Mouse (Mus musculus) liver, embryonic 16.5 days (tissue): Measurements from ENCODE around the gene Ppp1r14c. TPM values are rescaled to one million over a fixed set of nuclear protein-coding genes. Genes with fewer than 3 reads are reported as not detected.
"Not testable (repeated sequence)": the region's sequence is repeated elsewhere in the genome, so short reads cannot be mapped to it uniquely, and the experiment has no call there.

ENCODE experiments used
- ATAC-seq: fragments of 200-750 bp; cut with Nextera tagmentation; 2 replicates; pipeline ENCODE4 v1.8.0; 2017; ENCODE audit warnings: low read depth, mild to moderate bottlenecking, moderate number of reproducible peaks, moderate library complexity
- H3K27ac ChIP-seq: fragments of 300-500 bp; sonication (generic); 2 replicates; pipeline ENCODE4 v1.5.1; 2014; ENCODE audit warnings: mild to moderate bottlenecking, low read length
- H3K27me3 ChIP-seq: fragments of 300-500 bp; sonication (generic); 2 replicates; pipeline ENCODE4 v1.6.1; 2014; ENCODE audit warnings: low read depth, low read length, mixed read lengths; ENCODE audit not compliant: control insufficient read depth, insufficient read depth
- H3K36me3 ChIP-seq: fragments of 300-500 bp; sonication (generic); 2 replicates; pipeline ENCODE4 v1.6.1; 2014; ENCODE audit warnings: mild to moderate bottlenecking; ENCODE audit not compliant: control insufficient read depth, insufficient read depth
- H3K4me1 ChIP-seq: fragments of 300-500 bp; sonication (generic); 2 replicates; pipeline ENCODE4 v1.6.1; 2014; ENCODE audit warnings: low read depth, low read length, mixed read lengths; ENCODE audit not compliant: control insufficient read depth
- H3K4me2 ChIP-seq: fragments of 300-500 bp; sonication (generic); 2 replicates; pipeline ENCODE4 v1.6.1; 2014; ENCODE audit warnings: low read depth, low read length, mixed read lengths
- H3K4me3 ChIP-seq: fragments of 300-500 bp; sonication (generic); 2 replicates; pipeline ENCODE4 v1.5.1; 2014; ENCODE audit warnings: low read depth, mild to moderate bottlenecking, low read length
- H3K9ac ChIP-seq: fragments of 300-500 bp; sonication (generic); 2 replicates; pipeline ENCODE4 v1.6.1; 2014; ENCODE audit warnings: low read depth, low read length
- H3K9me3 ChIP-seq: fragments of 300-500 bp; sonication (generic); replicated peaks from 2 replicates; pipeline ENCODE4 v1.6.1; 2016; ENCODE audit warnings: low read length; ENCODE audit not compliant: control insufficient read depth
- WGBS: fragments of 180-500 bp; shearing (Covaris S2); extraction: QIAGEN DNeasy Blood & Tissue Kit; methylation state at CpG from one replicate; pipeline ENCODE4 v1.1.7; 2014; ENCODE audit not compliant: insufficient replicate concordance; 5-methylcytosine and 5-hydroxymethylcytosine counted together
- polyA plus RNA-seq: library from polyadenylated mRNA; unstranded; fragments of >200 nt; fragmentation: Nextera tagmentation; extraction: Ambion mirVana; gene quantifications from 2 replicates; pipeline ENCODE4 v1.2.1, GENCODE M21; 2015

Ppp1r14c gene
- polyA plus RNA-seq, 1 experiment from 2014 or later, result 0.33 TPM

- ATAC-seq, result no peak
- WGBS, result 63% methylated on average over 1 of the region's 1 CpGs
- no peaks in the 10 kb centered on the region for H3K27me3 ChIP-seq
These were observed 113.9 kb downstream of the Ppp1r14c start for GRCm38 (mm10) chr10:3479772-3480171.

GRCm38 (mm10) chr10:3490052-3490451 is 124.2 kb downstream of the Ppp1r14c start:
- no peak overlapping the region for H3K27ac ChIP-seq
- no peak overlapping the region for H3K9ac ChIP-seq
- no peak for ATAC-seq
- H3K4me2 ChIP-seq, result no peak overlapping the region
- no peaks in the 10 kb centered on the region for H3K9me3 ChIP-seq
- no peaks in the 10 kb centered on the region for H3K27me3 ChIP-seq
- 61% methylated on average over 3 of the region's 3 CpGs for WGBS
- no peaks in the 10 kb centered on the region for H3K4me1 ChIP-seq
- no peaks in the 10 kb centered on the region for H3K36me3 ChIP-seq
- H3K4me3 ChIP-seq, result no peak overlapping the region

More at GRCm38 (mm10) chr10:3479772-3480171, 113.9 kb downstream of the Ppp1r14c start:
- H3K4me2 ChIP-seq, result no peak overlapping the region
- no peak overlapping the region for H3K9ac ChIP-seq
- no peaks in the 10 kb centered on the region for H3K36me3 ChIP-seq
- H3K9me3 ChIP-seq, result no peaks in the 10 kb centered on the region
- H3K4me1 ChIP-seq, result no peaks in the 10 kb centered on the region
- H3K4me3 ChIP-seq, result no peak overlapping the region
- no peak overlapping the region for H3K27ac ChIP-seq

DNA sequence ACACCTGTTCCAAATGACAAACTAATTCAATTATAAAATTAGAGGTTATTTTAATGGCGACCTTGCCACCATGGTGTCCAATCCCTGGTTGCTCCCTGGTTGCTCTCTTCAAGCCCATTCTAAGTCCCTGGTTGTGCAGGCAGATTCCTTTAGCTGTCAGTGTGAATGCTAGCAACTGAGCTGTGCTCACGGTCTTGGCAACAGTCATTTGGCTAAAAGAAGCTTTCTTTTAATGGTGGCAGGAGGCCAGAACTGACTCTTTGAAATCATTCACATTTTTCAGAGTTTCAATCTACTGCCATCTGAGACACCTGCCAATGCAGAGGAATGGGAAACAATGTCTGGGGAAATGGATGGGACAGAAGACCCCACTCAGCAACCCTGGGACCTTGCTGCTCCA is 130.9 kb downstream of the Ppp1r14c start:
- Histone ChIP-seq H3K36me3 (no peaks in the 10 kb centered on the region), H3K4me3 (no peak overlapping the region), H3K4me2 (no peak overlapping the region), H3K4me1 (no peaks in the 10 kb centered on the region), H3K27me3 (no peaks in the 10 kb centered on the region), H3K9me3 (no peaks in the 10 kb centered on the region), H3K9ac (no peak overlapping the region), H3K27ac (no peak overlapping the region)
- no peak for ATAC-seq
- 59% methylated on average over 2 of the region's 2 CpGs for WGBS

GRCm38 (mm10) chr10:3500846-3501245 is 135.0 kb downstream of the Ppp1r14c start:
- H3K4me1 ChIP-seq, H3K4me3 ChIP-seq, H3K9ac ChIP-seq, H3K9me3 ChIP-seq, H3K27me3 ChIP-seq, H3K4me2 ChIP-seq, H3K36me3 ChIP-seq, H3K27ac ChIP-seq, ATAC-seq: not testable (repeated sequence)
- 60% methylated on average over 6 of the region's 6 CpGs for WGBS

DNA sequence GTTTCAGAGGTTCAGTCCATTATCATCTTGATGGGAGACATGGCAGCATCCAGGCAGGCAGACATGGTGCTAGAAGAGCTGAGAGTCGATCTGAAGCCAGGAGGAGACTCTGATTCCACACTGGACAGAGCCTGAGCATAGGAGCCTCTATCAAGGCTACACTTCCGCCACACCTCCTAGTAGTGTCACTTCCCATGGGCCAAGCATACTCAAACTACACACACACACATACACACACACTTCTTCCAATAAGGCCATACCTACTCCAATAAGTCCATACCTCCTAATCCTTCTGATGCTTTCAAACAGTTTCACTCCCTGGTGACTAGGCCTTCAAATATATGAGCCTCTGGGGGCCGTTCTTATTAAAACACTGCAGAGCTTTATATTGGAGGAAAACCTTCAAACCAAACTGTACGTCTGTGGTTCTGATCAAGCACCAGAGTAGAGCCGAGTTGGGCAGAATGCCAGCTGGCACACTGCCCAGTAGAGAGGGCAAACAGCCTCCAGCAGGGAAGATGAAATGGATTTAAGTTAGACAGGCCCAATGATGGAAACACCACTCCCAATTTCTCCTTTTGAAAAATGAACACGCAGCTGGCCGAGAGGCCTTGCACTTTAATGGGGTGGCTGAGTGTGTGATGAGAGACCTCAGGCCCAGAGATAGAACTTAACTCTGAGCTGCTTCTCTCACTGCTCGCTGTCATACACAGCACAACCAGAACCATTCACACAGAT is 141.8 kb downstream of the Ppp1r14c start:
- no peak overlapping the region for H3K4me2 ChIP-seq
- no peak overlapping the region for H3K4me3 ChIP-seq
- WGBS, result 52% methylated on average over 8 of the region's 8 CpGs
- no peak overlapping the region for H3K9ac ChIP-seq
- no peaks in the 10 kb centered on the region for H3K9me3 ChIP-seq
- H3K27ac ChIP-seq, result no peak overlapping the region
- no peaks in the 10 kb centered on the region for H3K36me3 ChIP-seq
- no peak for ATAC-seq
- H3K27me3 ChIP-seq, result no peaks in the 10 kb centered on the region
- H3K4me1 ChIP-seq, result no peaks in the 10 kb centered on the region

GRCm38 (mm10) chr10:3508222-3508588 is 142.3 kb downstream of the Ppp1r14c start:
- Histone ChIP-seq H3K4me2 (no peak overlapping the region), H3K9me3 (no peaks in the 10 kb centered on the region), H3K4me1 (no peaks in the 10 kb centered on the region), H3K9ac (no peak overlapping the region), H3K27ac (no peak overlapping the region), H3K27me3 (no peaks in the 10 kb centered on the region), H3K4me3 (no peak overlapping the region), H3K36me3 (no peaks in the 10 kb centered on the region)
- WGBS, result 60% methylated on average over 2 of the region's 2 CpGs
- no peak for ATAC-seq

GRCm38 (mm10) chr10:3508746-3509145 is 142.9 kb downstream of the Ppp1r14c start:
- Histone ChIP-seq H3K4me3 (no peak overlapping the region), H3K4me1 (no peaks in the 10 kb centered on the region), H3K9ac (no peak overlapping the region), H3K27me3 (no peaks in the 10 kb centered on the region), H3K27ac (no peak overlapping the region), H3K4me2 (no peak overlapping the region), H3K9me3 (no peaks in the 10 kb centered on the region), H3K36me3 (no peaks in the 10 kb centered on the region)
- no peak for ATAC-seq
- 55% methylated on average over 2 of the region's 2 CpGs for WGBS

DNA sequence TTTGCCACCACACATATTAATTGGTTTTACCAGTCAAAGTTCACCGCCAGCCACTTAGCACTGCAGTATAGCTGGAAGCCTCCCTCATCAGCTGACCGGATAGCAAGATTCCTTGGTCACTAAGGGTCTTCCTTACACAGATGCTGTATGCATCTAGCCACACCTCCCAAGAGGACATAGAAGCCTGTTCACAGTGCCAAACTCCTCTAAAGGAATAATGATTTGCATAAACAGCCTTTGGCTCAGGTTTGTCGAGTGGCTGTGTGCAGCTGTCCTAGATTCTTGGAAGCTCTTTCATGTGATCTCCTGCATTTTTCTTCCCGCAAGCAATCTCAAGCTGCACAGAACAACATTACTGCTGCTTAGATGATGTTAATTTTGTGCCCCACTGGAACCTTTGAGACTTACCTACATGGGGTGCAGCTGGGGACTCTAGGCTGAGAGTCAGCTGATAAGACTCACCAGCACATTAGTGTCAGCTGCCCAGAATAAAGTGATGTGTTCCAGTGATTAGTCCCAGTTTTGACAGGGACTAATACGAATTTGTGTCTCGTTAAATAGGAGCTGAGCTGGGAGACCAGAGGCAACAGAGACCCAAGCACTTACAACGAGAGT is 143.9 kb downstream of the Ppp1r14c start:
- Histone ChIP-seq H3K27ac (no peak overlapping the region), H3K27me3 (no peaks in the 10 kb centered on the region), H3K4me3 (no peak overlapping the region), H3K9me3 (no peaks in the 10 kb centered on the region), H3K4me1 (no peaks in the 10 kb centered on the region), H3K36me3 (no peaks in the 10 kb centered on the region), H3K9ac (no peak overlapping the region), H3K4me2 (no peak overlapping the region)
- WGBS, result 60% methylated on average over 7 of the region's 7 CpGs
- no peak for ATAC-seq

DNA sequence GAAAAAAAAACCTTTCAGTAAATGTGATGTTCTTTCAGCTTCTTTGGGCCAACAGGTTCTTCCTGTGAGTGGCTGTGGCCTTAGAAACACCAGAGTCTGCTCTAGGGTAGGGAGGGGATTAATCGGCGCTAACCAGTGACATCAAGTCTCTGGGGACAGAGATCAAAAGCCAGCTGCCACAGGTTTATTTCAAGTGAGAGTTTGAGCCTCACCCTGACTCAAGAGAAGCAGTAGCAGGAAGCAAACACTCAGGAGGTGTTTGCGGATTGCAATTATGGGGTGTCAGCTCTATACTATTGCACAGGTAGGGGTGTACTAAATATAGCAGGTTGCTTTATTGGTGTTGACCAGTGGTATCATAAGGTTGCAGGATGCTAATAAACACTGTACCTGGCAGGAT is 144.6 kb downstream of the Ppp1r14c start:
- no peaks in the 10 kb centered on the region for H3K9me3 ChIP-seq
- no peak overlapping the region for H3K27ac ChIP-seq
- H3K27me3 ChIP-seq, result no peaks in the 10 kb centered on the region
- no peak for ATAC-seq
- H3K4me3 ChIP-seq, result no peak overlapping the region
- WGBS, result 66% methylated on average over 3 of the region's 3 CpGs
- H3K36me3 ChIP-seq, result no peaks in the 10 kb centered on the region
- H3K9ac ChIP-seq, result no peak overlapping the region
- H3K4me1 ChIP-seq, result no peaks in the 10 kb centered on the region
- no peak overlapping the region for H3K4me2 ChIP-seq
